ENCODE assay signal across 19 mouse cellular contexts in genomic region chr1:76484193-76484592, GRCm38 (mm10).
DNase-seq lines count a peak whose midpoint lies in the region; ATAC-seq and TF ChIP-seq lines count a peak whose summit lies in the region.
"Had no signal": no experiment of that assay in that cellular context is flagged by ENCODE, and none has a peak within 500 bp of the region (broad histone marks: within the 10 kb centered on the region; RNA-seq: fewer than 3 reads in every experiment).

No protein-coding gene starts in this region.

- no peak overlapping the region for H3K4me3 ChIP-seq in layer of hippocampus, adult 2 months
- H3K4me3 ChIP-seq in intestine, embryonic 15.5 days (replicated peaks) = no peak overlapping the region
- H3K4me3 ChIP-seq: forebrain, embryonic 12.5 days; gastrocnemius, adult 2 months; heart, embryonic 15.5 days; hindbrain, embryonic 10.5 days; neural tube, embryonic 12.5 days had no signal

- peak overlapping the region; percentile 90 for H3K27ac ChIP-seq in layer of hippocampus, adult 2 months
- no peak overlapping the region for H3K27ac ChIP-seq in intestine, embryonic 15.5 days
- H3K27ac ChIP-seq: forebrain, embryonic 12.5 days; gastrocnemius, adult 2 months; heart, embryonic 15.5 days; hindbrain, embryonic 10.5 days; neural tube, embryonic 12.5 days had no signal

- H3K9me3 ChIP-seq in intestine, embryonic 15.5 days = no peaks in the 10 kb centered on the region
- H3K9me3 ChIP-seq: forebrain, embryonic 12.5 days; heart, embryonic 15.5 days; hindbrain, embryonic 10.5 days; neural tube, embryonic 12.5 days had no signal

- DNase-seq in cerebellum, postnatal 10 days = peak; percentile 27 to 38
- DNase-seq in cerebellum, adult 18-20 months = no peak
- DNase-seq in layer of hippocampus, adult 2 months (ENCODE audit: low spot score in 2 of 2) = peak; percentile 62 to 66
- DNase-seq in layer of hippocampus, postnatal 25 days (ENCODE audit: extremely low spot score in 1 of 2, low spot score in 1 of 2) = no peak
- DNase-seq in left cerebral cortex, adult 9 months (ENCODE audit: low spot score in 2 of 2) = peak; percentile 47 to 84
- peak; percentile 67 for DNase-seq in right cerebral cortex, postnatal 25 days
- DNase-seq in ovary, postnatal 36 days (ENCODE audit: low spot score) = no peak
- DNase-seq: gastrocnemius, adult 2 months; heart, adult 11 months; kidney, adult 9 months; liver; lung, adult 2 months; lung, postnatal 36 days; thymus, adult 18-20 months had no signal

- no peaks in the 10 kb centered on the region for H3K36me3 ChIP-seq in intestine, embryonic 15.5 days
- H3K36me3 ChIP-seq: forebrain, embryonic 12.5 days; heart, embryonic 15.5 days; hindbrain, embryonic 10.5 days; neural tube, embryonic 12.5 days had no signal

- TF ChIP-seq CTCF in layer of hippocampus, adult 2 months (conservative IDR thresholded peaks at IDR 0.05) = peak; percentile 30

- 85% methylated on average over 4 of the region's 4 CpGs for WGBS in intestine, embryonic 15.5 days

- no peak overlapping the region for H3K4me2 ChIP-seq in intestine, embryonic 15.5 days (replicated peaks)
- H3K4me2 ChIP-seq: forebrain, embryonic 12.5 days; heart, embryonic 15.5 days; neural tube, embryonic 12.5 days had no signal

- H3K4me1 ChIP-seq in intestine, embryonic 15.5 days (replicated peaks) = no peaks in the 10 kb centered on the region
- H3K4me1 ChIP-seq: hindbrain, embryonic 10.5 days; neural tube, embryonic 12.5 days had no signal

- H3K9ac ChIP-seq in intestine, embryonic 15.5 days = no peak overlapping the region
- H3K9ac ChIP-seq: forebrain, embryonic 12.5 days; heart, embryonic 15.5 days; neural tube, embryonic 12.5 days had no signal

- no peaks in the 10 kb centered on the region for H3K27me3 ChIP-seq in intestine, embryonic 15.5 days (replicated peaks)
- H3K27me3 ChIP-seq: forebrain, embryonic 12.5 days; heart, embryonic 15.5 days; neural tube, embryonic 12.5 days had no signal

- no peak for ATAC-seq in intestine, embryonic 15.5 days

Comparison
In these comparisons a context has a peak if more than half of its experiments do, and no peak if none do; other contexts are left out.
1. DNase-seq: peak in cerebellum, postnatal 10 days (2 of 2), layer of hippocampus, adult 2 months (2 of 2), left cerebral cortex, adult 9 months (2 of 2) and right cerebral cortex, postnatal 25 days (single experiment); none in cerebellum, adult 18-20 months (0 of 2), layer of hippocampus, postnatal 25 days (0 of 2) and ovary, postnatal 36 days (single experiment).